Mouse (Mus musculus): ENCODE data around the gene Olfr1368. TPM values are rescaled to one million over a fixed set of nuclear protein-coding genes. Genes with fewer than 3 reads are reported as not detected.
A peak's percentile ranks its signal among the peaks of the same experiment; 100 is the strongest.

The Olfr1368 gene
- not detected for total RNA-seq (2021)
- long read RNA-seq, experiment 1: 0 reads
- long read RNA-seq, experiment 2: 0 reads

GRCm38 (mm10) chr13:21145767-21146166 is at the start of gene Olfr1368:
TSS of gene Olfr1368 (minus strand) at chr13:21145867.
- DNase-seq: no peak
- intact Hi-C loops (cut with DNase I): no loop called here

GRCm38 (mm10) chr13:21185521-21185920 is 39.9 kb upstream of the Olfr1368 start:
- intact Hi-C loops (cut with DNase I): no loop called here

GRCm38 (mm10) chr13:21183661-21184060 is 38.0 kb upstream of the Olfr1368 start:
- intact Hi-C loops (cut with DNase I): no loop called here
- DNase-seq: no peak

More at GRCm38 (mm10) chr13:21185521-21185920, 39.9 kb upstream of the Olfr1368 start:
- DNase-seq: no peak

- DNase-seq: no peak
- intact Hi-C loops (cut with DNase I): no loop called here
These were observed 37.4 kb upstream of the Olfr1368 start for GRCm38 (mm10) chr13:21183066-21183465.

GRCm38 (mm10) chr13:21181996-21182395 is 36.3 kb upstream of the Olfr1368 start:
- no peak for DNase-seq
- intact Hi-C loops (cut with DNase I): no loop called here

GRCm38 (mm10) chr13:21180551-21181530 is 35.2 kb upstream of the Olfr1368 start:
- intact Hi-C loops (cut with DNase I): no loop called here
- peak; percentile 58 for DNase-seq

- intact Hi-C loops (cut with DNase I): loop anchor here (5.0 kb wide), 1 partner anchor 147 kb away; no protein-coding TSS in a partner anchor
- peak; percentile 84 to 85 for DNase-seq
These were observed 34.3 kb upstream of the Olfr1368 start for GRCm38 (mm10) chr13:21179724-21180550.

GRCm38 (mm10) chr13:21179367-21179723 is 33.7 kb upstream of the Olfr1368 start, which contains the start of gene Trim27:
TSS of gene Trim27 (plus strand) at chr13:21179445.
- DNase-seq: no peak
- intact Hi-C loops (cut with DNase I): loop anchor here (5.0 kb wide), 1 partner anchor 148 kb away; no protein-coding TSS in a partner anchor

GRCm38 (mm10) chr13:21178364-21178763 is 32.7 kb upstream of the Olfr1368 start:
- no peak for DNase-seq
- intact Hi-C loops (cut with DNase I): loop anchor here (5.0 kb wide), 1 partner anchor 149 kb away; no protein-coding TSS in a partner anchor

GRCm38 (mm10) chr13:21177657-21178056 is 32.0 kb upstream of the Olfr1368 start:
- no peak for DNase-seq
- intact Hi-C loops (cut with DNase I): loop anchor here (5.0 kb wide), 1 partner anchor 150 kb away; no protein-coding TSS in a partner anchor

- no peak for DNase-seq
- intact Hi-C loops (cut with DNase I): loop anchor here (5.0 kb wide), 1 partner anchor 151 kb away; no protein-coding TSS in a partner anchor
These were observed 31.1 kb upstream of the Olfr1368 start for GRCm38 (mm10) chr13:21176733-21177132.

GRCm38 (mm10) chr13:21173072-21173471 is 27.4 kb upstream of the Olfr1368 start:
- DNase-seq: peak; percentile 86 to 92
- intact Hi-C loops (cut with DNase I): loop anchor here (2.0 kb wide), 1 partner anchor 28 kb away; no protein-coding TSS in a partner anchor

- peak; percentile 62 to 66 for DNase-seq
- intact Hi-C loops (cut with DNase I): loop anchor here (2.0 kb wide), 1 partner anchor 28 kb away; no protein-coding TSS in a partner anchor
These were observed 26.8 kb upstream of the Olfr1368 start for GRCm38 (mm10) chr13:21172241-21173027.

GRCm38 (mm10) chr13:21171600-21172150 is 26.0 kb upstream of the Olfr1368 start:
- intact Hi-C loops (cut with DNase I): loop anchor here (2.0 kb wide), 1 partner anchor 29 kb away; no protein-coding TSS in a partner anchor
- peak in 1 of 2 experiments; percentile 19 for DNase-seq

- DNase-seq: no peak
- intact Hi-C loops (cut with DNase I): no loop called here
These were observed 25.5 kb upstream of the Olfr1368 start for GRCm38 (mm10) chr13:21171156-21171530.

- no peak for DNase-seq
- intact Hi-C loops (cut with DNase I): no loop called here
These were observed 24.9 kb upstream of the Olfr1368 start for GRCm38 (mm10) chr13:21170431-21171155.

GRCm38 (mm10) chr13:21169657-21170430 is 24.2 kb upstream of the Olfr1368 start:
- intact Hi-C loops (cut with DNase I): no loop called here
- peak; percentile 79 for DNase-seq
